Mouse (Mus musculus): ENCODE data around the gene Tnpo1.

GRCm38 (mm10) chr13:98971641-98972040, 45.5 kb upstream of the Tnpo1 start:
- TF ChIP-seq POLR2A (IDR thresholded peaks at IDR 0.05; ENCODE audit: extremely low read depth, insufficient read depth, low read length) (no peak), CTCF (IDR thresholded peaks at IDR 0.05; ENCODE audit: low read depth, low read length) (no peak)

Data from liver, adult 2 months (tissue).